Mouse (Mus musculus) lung, embryonic 15.5 days (tissue): ENCODE results near the gene AI854703. TPM values are rescaled to one million over a fixed set of nuclear protein-coding genes. Genes with fewer than 3 reads are reported as not detected.

ENCODE experiments used
- ATAC-seq: fragments of 200-750 bp; cut with Nextera tagmentation; 2 replicates; pipeline ENCODE4 v1.8.0; 2017; ENCODE audit warnings: moderate number of reproducible peaks, borderline replicate concordance; ENCODE audit not compliant: low FRiP score, low TSS enrichment; ENCODE audit errors: extremely low read depth
- H3K27ac ChIP-seq: fragments of 300-500 bp; sonication (generic); 2 replicates; pipeline ENCODE4 v1.5.1; 2015; ENCODE audit warnings: moderate library complexity, mild to moderate bottlenecking, inconsistent platforms
- H3K27me3 ChIP-seq: fragments of 300-500 bp; sonication (generic); 2 replicates; pipeline ENCODE4 v1.6.1; 2015; ENCODE audit warnings: inconsistent platforms
- H3K36me3 ChIP-seq: fragments of 300-500 bp; sonication (generic); 2 replicates; pipeline ENCODE4 v1.6.1; 2015; ENCODE audit warnings: inconsistent platforms
- H3K4me1 ChIP-seq: fragments of 300-500 bp; sonication (generic); 2 replicates; pipeline ENCODE4 v1.6.1; 2015; ENCODE audit warnings: inconsistent platforms
- H3K4me2 ChIP-seq: fragments of 300-500 bp; sonication (generic); 2 replicates; pipeline ENCODE4 v1.6.1; 2015; ENCODE audit warnings: inconsistent platforms, mild to moderate bottlenecking, moderate library complexity
- H3K4me3 ChIP-seq: fragments of 300-500 bp; sonication (generic); 2 replicates; pipeline ENCODE4 v1.5.1; 2015; ENCODE audit warnings: mild to moderate bottlenecking, inconsistent platforms
- H3K9ac ChIP-seq: fragments of 300-500 bp; sonication (generic); 2 replicates; pipeline ENCODE4 v1.6.1; 2015; ENCODE audit warnings: inconsistent platforms
- H3K9me3 ChIP-seq: fragments of 300-500 bp; sonication (generic); 2 replicates; pipeline ENCODE4 v1.6.1; 2016; ENCODE audit warnings: inconsistent platforms
- WGBS: fragments of 180-500 bp; shearing (Covaris S2); methylation state at CpG from one replicate; pipeline ENCODE4 v1.1.7; 2015; 5-methylcytosine and 5-hydroxymethylcytosine counted together
- polyA plus RNA-seq: library from polyadenylated mRNA; unstranded; fragments of >200 nt; fragmentation: Nextera tagmentation; extraction: Ambion mirVana; gene quantifications from 2 replicates; pipeline ENCODE4 v1.2.1, GENCODE M21; 2015

Gene AI854703
- polyA plus RNA-seq, 1 experiment from 2014 or later = 0.93 TPM

DNA sequence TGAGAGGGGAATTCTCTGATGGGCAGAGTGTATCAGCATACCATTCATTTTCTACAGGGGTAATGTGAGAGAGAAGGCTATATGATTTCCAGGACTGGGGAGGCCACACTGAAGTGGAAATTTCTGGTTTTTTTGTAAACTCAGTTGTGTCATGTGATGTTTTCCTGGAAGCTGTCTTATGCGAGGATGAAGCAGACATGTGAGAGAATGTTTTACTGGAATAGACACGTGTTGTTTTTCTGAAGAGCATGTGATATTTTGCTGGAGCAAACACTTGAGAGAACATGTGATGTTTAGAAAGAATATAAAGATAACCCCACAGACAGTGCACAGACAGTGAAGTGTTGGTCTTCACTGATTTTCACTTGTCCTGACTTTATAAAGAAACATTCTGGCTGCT, 12.0 kb downstream of the AI854703 start:
- ATAC-seq = no peak
- Histone ChIP-seq H3K9me3 (no peaks in the 10 kb centered on the region), H3K4me1 (no peaks in the 10 kb centered on the region), H3K9ac (no peak overlapping the region), H3K36me3 (no peaks in the 10 kb centered on the region), H3K27ac (no peak overlapping the region), H3K27me3 (no peaks in the 10 kb centered on the region), H3K4me2 (no peak overlapping the region), H3K4me3 (no peak overlapping the region)
- WGBS = 65% methylated on average over 2 of the region's 2 CpGs

DNA sequence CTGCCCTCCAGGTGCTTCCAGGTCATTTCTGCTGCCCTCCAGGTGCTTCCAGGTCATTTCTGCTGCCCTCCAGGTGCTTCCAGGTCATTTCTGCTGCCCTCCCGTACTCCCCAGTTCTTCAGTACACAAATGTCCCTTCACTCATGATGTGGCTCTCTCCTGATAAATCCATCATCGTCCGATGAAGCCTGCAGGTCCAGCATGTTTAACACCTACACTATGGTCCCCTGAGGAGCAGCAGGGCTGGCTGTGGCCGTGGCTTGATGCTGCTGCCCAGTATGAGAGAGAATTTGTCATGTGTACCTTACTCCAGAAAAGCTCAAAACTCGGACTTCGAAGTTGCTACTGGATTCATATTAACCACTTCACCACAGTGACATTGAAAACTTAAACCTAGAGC, 14.8 kb downstream of the AI854703 start:
- no peaks in the 10 kb centered on the region for H3K36me3 ChIP-seq
- 0 out of 2 replicates have a peak, but pooled peaks cover 4% of the 10 kb centered on the region for H3K4me1 ChIP-seq
- no peaks in the 10 kb centered on the region for H3K9me3 ChIP-seq
- 54% methylated on average over 6 of the region's 6 CpGs for WGBS
- no peak overlapping the region for H3K4me3 ChIP-seq
- no peak overlapping the region for H3K9ac ChIP-seq
- H3K27ac ChIP-seq = no peak overlapping the region
- no peak for ATAC-seq
- H3K4me2 ChIP-seq = no peak overlapping the region
- H3K27me3 ChIP-seq = no peaks in the 10 kb centered on the region

DNA sequence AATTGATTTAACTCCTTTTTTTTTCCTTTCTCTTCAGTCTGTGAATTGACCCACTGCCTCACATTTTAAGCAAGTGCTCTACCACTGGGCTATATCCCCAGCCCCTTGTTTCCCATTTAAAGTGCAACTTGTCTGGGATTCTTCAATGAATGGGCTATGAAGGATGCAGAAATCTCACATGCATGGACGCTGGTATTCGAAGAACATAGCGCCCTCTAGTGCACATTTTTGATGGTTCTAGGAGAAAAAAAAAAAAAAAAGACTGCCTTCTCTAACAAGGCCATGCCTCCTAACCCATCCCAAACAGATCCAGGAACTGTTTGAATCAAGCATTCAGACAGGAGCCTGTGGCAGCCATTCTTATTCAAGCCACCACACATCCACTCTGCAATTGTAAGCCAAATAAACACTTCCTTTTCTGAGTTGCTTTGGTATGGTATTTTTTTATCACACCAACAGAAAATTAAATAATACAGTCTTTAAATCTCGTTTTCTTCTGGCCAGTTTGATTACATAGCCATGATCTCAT, 16.3 kb downstream of the AI854703 start:
- no peak overlapping the region for H3K4me3 ChIP-seq
- ATAC-seq = no peak
- H3K4me1 ChIP-seq = 0 out of 2 replicates have a peak, but pooled peaks cover 4% of the 10 kb centered on the region
- H3K36me3 ChIP-seq = no peaks in the 10 kb centered on the region
- no peak overlapping the region for H3K4me2 ChIP-seq
- 18% methylated on average over 4 of the region's 4 CpGs for WGBS
- H3K27ac ChIP-seq = no peak overlapping the region
- no peaks in the 10 kb centered on the region for H3K9me3 ChIP-seq
- no peaks in the 10 kb centered on the region for H3K27me3 ChIP-seq
- no peak overlapping the region for H3K9ac ChIP-seq

DNA sequence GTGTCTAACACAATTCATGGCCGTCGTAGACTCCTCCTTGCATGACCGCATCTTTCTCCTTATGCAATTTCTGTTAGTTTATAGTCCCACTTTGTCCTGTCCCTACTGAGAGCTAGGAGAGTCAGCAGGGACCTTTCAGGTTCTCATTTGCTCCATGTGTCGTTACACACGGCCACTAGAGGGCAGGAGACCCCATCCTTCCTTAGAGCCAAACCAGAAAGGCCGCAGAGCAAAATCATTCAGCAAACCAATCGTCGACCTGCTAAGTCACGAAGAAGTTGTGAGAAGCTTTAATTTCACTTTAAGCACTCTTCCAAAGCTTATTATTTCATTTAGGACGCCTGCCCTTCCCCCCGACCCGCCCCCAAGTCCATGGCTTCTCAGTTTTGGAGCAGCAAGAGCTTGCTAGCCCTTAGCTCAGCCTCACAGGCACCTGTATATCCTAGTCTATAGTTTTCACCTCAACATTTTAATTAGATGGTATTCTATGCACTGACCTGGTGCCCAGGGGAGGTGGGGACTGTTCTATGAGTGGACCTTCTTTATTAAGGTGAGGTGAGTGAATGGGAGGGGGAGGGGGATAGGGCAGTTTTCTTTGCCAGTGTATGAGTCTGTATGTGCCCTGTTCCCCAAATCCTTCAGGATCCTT, 19.2 kb downstream of the AI854703 start:
- no peak for ATAC-seq
- 11% methylated on average over 12 of the region's 12 CpGs for WGBS
- H3K4me1 ChIP-seq = 0 out of 2 replicates have a peak, but pooled peaks cover 4% of the 10 kb centered on the region
- H3K9ac ChIP-seq = no peak overlapping the region
- no peak overlapping the region for H3K4me2 ChIP-seq
- no peak overlapping the region for H3K27ac ChIP-seq
- no peaks in the 10 kb centered on the region for H3K27me3 ChIP-seq
- no peaks in the 10 kb centered on the region for H3K36me3 ChIP-seq
- H3K9me3 ChIP-seq = no peaks in the 10 kb centered on the region
- no peak overlapping the region for H3K4me3 ChIP-seq

DNA sequence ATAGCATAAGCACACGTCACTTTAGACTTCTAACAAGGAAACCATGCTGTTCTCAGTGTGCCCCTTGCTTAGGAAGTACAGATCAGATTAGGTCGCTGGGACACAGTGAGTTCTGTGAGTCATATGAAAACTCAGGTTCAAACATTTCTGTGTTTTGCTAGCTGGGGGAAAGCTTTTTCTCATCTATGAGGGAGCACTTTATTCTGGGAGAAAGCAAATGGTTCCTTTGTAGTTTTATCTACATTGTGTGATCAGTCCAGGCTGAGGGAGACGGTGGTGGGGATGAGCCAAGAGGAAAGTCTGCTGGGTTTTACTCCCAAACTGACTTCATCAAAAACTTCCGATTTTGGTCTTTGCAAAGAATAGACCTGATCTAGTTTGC, 19.7 kb downstream of the AI854703 start:
- Histone ChIP-seq H3K36me3 (no peaks in the 10 kb centered on the region), H3K27ac (no peak overlapping the region), H3K4me2 (no peak overlapping the region), H3K4me3 (no peak overlapping the region), H3K9me3 (no peaks in the 10 kb centered on the region), H3K4me1 (0 out of 2 replicates have a peak, but pooled peaks cover 4% of the 10 kb centered on the region), H3K9ac (no peak overlapping the region), H3K27me3 (no peaks in the 10 kb centered on the region)
- no peak for ATAC-seq
- 78% methylated on average over 4 of the region's 4 CpGs for WGBS

DNA sequence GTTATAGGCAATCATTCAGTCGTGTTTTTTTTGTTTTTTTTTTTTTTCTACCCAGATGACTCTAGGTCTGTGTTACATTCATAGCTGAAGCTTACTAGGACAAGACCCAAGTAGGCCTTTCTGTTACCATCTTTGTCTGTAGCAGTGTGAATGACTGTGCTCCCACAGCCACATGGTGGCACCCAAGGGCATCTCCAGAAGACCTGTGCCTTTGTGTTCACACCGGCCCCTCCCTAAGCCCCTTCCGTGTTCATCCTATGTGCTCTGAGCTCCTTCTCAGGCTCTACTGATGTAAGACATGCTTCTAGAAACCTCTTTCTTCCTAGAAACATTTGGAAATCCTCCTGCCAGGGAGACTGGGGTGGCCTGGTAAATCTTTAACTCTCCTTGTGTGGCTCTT, 20.4 kb downstream of the AI854703 start, which contains the start of gene Gimap8:
Gene Gimap8 (plus strand): TSS at position 240 of the 400 bp plus-strand sequence.
- no peaks in the 10 kb centered on the region for H3K27me3 ChIP-seq
- peak within 1 kb of the TSS; percentile 28; the same call in 1 of the 2 replicates for H3K4me2 ChIP-seq
- H3K4me3 ChIP-seq = 0 out of 2 replicates have a peak within 1 kb of the TSS, but pooled peaks have one; percentile 8
- H3K9me3 ChIP-seq = no peaks in the 10 kb centered on the region
- H3K27ac ChIP-seq = no peak within 1 kb of the TSS
- WGBS = 29% methylated on average over 3 of the region's 3 CpGs
- 0 out of 2 replicates have a peak, but pooled peaks cover 4% of the 10 kb centered on the region for H3K4me1 ChIP-seq
- no peak within 1 kb of the TSS for H3K9ac ChIP-seq
- ATAC-seq = peak; percentile 58; the same call in 1 of the 2 replicates
- no peaks in the 10 kb centered on the region for H3K36me3 ChIP-seq

DNA sequence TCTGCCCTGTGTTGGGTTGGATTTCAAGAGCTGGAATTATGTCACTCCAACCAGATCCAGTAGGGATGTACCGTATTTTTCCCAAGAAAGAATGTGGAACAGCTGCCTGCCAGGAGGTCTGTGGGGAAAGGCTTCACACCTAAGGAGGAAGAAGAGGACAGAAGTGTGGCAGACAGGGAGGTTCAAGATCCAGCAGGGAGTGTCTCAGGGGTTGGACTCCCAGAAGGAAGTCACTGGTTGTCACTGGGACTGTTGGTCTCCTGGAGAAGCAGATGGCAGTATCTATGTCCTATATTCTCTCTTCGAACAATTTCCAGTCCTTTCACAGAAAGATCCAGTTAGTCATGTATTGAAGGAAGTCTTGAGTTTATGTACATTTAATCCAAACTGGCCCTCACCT, 21.0 kb downstream of the AI854703 start:
- Histone ChIP-seq H3K4me3 (0 out of 2 replicates have a peak overlapping the region, but pooled peaks have one; percentile 8), H3K4me1 (0 out of 2 replicates have a peak, but pooled peaks cover 4% of the 10 kb centered on the region), H3K4me2 (peak overlapping the region; percentile 28; the same call in 1 of the 2 replicates), H3K9me3 (no peaks in the 10 kb centered on the region), H3K9ac (no peak overlapping the region), H3K27ac (no peak overlapping the region), H3K27me3 (no peaks in the 10 kb centered on the region), H3K36me3 (no peaks in the 10 kb centered on the region)
- ATAC-seq = no peak
- WGBS = 83% methylated on average over 2 of the region's 2 CpGs

DNA sequence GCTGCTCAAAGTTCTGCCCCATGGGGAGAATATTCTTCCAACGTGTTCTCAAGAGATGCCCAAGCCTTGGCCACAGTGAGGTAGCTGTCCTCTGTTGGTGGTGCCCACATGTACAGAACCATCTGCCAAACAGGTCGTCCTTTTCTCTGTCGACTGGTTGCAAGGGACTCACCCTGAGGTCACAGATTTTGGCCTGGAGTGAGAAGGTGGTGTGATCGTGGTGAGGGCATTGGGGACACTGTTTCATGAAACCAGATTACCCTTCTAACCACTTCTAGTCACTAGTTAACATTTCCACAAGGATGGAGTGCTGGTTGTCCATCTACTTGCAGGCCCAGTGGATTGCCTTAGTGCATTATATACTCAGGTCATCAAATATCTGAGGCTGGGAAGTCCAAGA, 22.2 kb downstream of the AI854703 start:
- Histone ChIP-seq H3K4me2 (no peak overlapping the region), H3K27me3 (no peaks in the 10 kb centered on the region), H3K4me3 (no peak overlapping the region), H3K4me1 (0 out of 2 replicates have a peak, but pooled peaks cover 4% of the 10 kb centered on the region), H3K9me3 (no peaks in the 10 kb centered on the region), H3K36me3 (no peaks in the 10 kb centered on the region), H3K27ac (no peak overlapping the region), H3K9ac (no peak overlapping the region)
- no peak for ATAC-seq
- 90% methylated on average over 4 of the region's 4 CpGs for WGBS

DNA sequence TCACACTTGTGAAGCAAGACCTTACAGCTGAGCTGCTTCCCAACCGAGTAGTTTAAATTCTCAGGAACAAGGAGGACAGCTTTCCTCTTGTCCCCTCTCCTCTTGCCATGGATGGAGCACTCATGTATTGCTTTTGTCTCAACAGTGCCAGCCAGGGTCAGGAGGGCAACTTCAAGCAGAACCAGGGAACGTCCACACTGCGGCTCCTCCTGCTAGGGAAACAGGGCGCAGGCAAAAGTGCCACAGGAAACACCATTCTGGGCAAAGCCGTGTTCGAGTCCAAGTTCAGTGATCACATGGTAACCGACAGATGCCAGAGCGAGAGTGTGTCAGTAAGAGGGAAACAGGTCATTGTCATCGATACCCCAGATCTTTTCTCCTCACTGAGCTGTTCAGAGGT, 23.5 kb downstream of the AI854703 start:
- no peaks in the 10 kb centered on the region for H3K9me3 ChIP-seq
- H3K27me3 ChIP-seq = no peaks in the 10 kb centered on the region
- H3K27ac ChIP-seq = no peak overlapping the region
- H3K4me1 ChIP-seq = 0 out of 2 replicates have a peak, but pooled peaks cover 4% of the 10 kb centered on the region
- no peaks in the 10 kb centered on the region for H3K36me3 ChIP-seq
- H3K4me3 ChIP-seq = no peak overlapping the region
- no peak overlapping the region for H3K9ac ChIP-seq
- ATAC-seq = no peak
- 82% methylated on average over 9 of the region's 9 CpGs for WGBS
- H3K4me2 ChIP-seq = no peak overlapping the region

DNA sequence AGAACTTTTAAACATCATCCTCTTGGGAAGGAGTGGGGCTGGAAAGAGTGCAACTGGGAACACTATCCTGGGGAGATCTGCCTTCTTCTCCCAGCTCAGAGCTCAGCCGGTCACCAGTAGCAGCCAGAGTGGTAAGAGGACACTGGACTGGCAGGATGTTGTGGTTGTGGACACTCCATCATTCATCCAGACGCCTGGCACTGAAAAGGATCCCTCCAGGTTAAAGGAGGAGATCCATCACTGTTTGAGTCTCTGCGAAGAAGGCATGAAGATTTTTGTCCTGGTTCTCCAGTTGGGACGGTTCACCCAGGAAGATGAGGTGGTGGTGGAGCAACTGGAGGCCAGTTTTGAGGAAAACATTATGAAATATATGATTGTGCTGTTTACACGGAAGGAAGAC, 32.2 kb downstream of the AI854703 start:
- H3K27me3 ChIP-seq = no peaks in the 10 kb centered on the region
- no peak overlapping the region for H3K4me3 ChIP-seq
- H3K9me3 ChIP-seq = no peaks in the 10 kb centered on the region
- no peaks in the 10 kb centered on the region for H3K36me3 ChIP-seq
- no peak overlapping the region for H3K9ac ChIP-seq
- no peak overlapping the region for H3K27ac ChIP-seq
- WGBS = 50% methylated on average over 5 of the region's 5 CpGs
- H3K4me2 ChIP-seq = no peak overlapping the region
- H3K4me1 ChIP-seq = no peaks in the 10 kb centered on the region
- no peak for ATAC-seq

DNA sequence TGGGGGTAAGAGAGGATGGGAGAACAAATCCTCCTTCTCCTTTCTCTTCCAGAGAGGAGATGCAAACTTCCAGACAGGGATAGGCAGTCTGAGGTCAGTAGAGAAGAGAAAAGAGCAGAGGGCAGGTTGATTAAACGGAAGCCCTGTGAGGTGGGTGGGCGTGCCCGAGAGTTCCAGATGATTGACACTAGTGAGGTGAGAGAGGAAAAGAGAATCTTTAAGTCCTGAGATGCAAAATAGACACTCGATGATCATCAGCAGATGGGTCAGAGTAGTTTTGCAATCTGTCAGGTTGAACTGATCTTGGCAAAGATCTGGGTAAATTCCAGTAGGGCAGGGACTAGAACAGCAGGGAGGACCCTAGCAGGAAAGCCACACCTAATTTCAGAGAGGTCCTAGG, 38.2 kb downstream of the AI854703 start:
- H3K4me1 ChIP-seq = no peaks in the 10 kb centered on the region
- H3K36me3 ChIP-seq = no peaks in the 10 kb centered on the region
- H3K27me3 ChIP-seq = no peaks in the 10 kb centered on the region
- 79% methylated on average over 4 of the region's 4 CpGs for WGBS
- no peak overlapping the region for H3K9ac ChIP-seq
- no peak for ATAC-seq
- H3K4me2 ChIP-seq = no peak overlapping the region
- no peak overlapping the region for H3K27ac ChIP-seq
- H3K9me3 ChIP-seq = no peaks in the 10 kb centered on the region
- H3K4me3 ChIP-seq = no peak overlapping the region

DNA sequence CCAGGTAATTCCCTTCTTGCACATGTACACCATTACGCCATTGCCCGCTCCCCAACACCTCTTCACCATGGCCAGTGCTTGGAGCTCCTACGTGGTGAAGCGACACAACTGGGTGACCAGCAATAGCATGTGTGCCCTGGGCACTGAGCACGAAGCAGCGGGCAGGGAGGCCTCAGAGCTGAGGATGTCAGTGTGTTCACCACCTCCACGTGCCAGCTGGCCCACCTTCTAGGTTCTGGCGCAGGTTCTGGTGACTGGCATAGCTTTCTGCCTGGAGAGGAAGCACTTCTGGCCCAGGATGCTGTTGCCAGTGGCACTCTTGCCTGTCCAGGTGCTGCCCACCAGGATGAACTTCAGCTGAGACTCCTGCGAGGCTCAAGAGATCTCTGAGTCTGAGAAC, 38.9 kb downstream of the AI854703 start:
- Histone ChIP-seq H3K27ac (no peak overlapping the region), H3K4me2 (no peak overlapping the region), H3K9ac (no peak overlapping the region), H3K36me3 (no peaks in the 10 kb centered on the region), H3K9me3 (no peaks in the 10 kb centered on the region), H3K27me3 (no peaks in the 10 kb centered on the region), H3K4me1 (no peaks in the 10 kb centered on the region), H3K4me3 (no peak overlapping the region)
- ATAC-seq = no peak
- WGBS = 90% methylated on average over 9 of the region's 9 CpGs
